Mouse (Mus musculus) left cerebral cortex, adult 8-10 months (tissue): Measurements from ENCODE around the gene Rhox4c. TPM values are rescaled to one million over a fixed set of nuclear protein-coding genes. Genes with fewer than 3 reads are reported as not detected.
"Not testable (repeated sequence)": the region's sequence is repeated elsewhere in the genome, so short reads cannot be mapped to it uniquely, and the experiment has no call there.

ENCODE experiments used
- DNase-seq, 2 experiments: peaks; one replicate each; pipeline ENCODE4 v3.0.0; 2022; ENCODE audit warnings: low spot score in 2 of 2
- total RNA-seq, 4 experiments: library from RNA; stranded (reverse); gene quantifications; 2 replicates each; pipeline ENCODE4 v1.2.4; 2022

The Rhox4c gene
- not detected for total RNA-seq

DNA sequence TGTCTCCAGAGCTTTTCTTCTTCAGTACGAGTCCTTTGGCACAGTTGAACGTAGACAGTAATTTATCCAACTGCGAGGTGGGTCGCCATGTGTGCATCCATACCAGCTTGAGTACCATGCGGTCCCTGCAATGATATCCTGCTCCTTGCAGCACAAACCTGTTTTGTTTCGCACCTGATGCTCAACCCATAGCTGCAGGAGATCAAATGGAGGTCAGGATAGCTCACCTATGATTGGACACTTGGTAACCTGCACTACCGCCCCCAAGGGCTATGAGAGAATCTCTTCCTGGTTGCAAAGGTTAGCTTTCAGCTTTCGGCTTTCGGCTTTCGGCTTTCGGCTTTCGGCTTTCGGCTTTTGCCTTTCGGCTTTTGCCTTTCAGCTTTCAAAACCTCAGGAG is at the start of gene Rhox4c:
Rhox4c (plus strand) TSS at position 301 of the 400 bp plus-strand sequence.
- not testable (repeated sequence) for DNase-seq

- DNase-seq: not testable (repeated sequence)
Observed at GRCm38 (mm10) chrX:37432194-37432593, 47.9 kb upstream of the Rhox4c start, which contains the start of gene Rhox4b. Gene Rhox4b (plus strand): TSS chrX:37432494.

- not testable (repeated sequence) for DNase-seq
Observed at GRCm38 (mm10) chrX:37453380-37453779, 26.8 kb upstream of the Rhox4c start, which contains the start of gene Rhox2c. Gene Rhox2c (plus strand): TSS chrX:37453680.

DNA sequence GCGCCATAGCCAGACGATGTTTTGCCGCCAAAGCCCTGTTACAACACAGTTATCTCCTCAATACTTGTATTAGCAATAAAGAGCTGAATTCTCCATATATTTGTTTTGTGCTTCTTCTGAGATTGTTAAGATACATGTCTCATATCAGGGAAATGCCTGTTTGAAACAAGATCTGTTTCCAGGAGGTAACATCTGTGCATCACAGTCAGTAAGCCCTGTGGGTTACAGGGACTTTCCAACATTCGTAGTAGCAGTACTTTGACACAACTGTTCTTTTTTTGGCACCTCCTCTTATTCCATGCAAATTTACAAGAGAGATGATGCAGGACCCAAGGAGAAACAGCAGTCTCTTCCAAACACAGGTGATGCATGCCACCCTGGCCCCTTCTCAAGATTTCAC is 21.9 kb upstream of the Rhox4c start, which contains the start of gene Rhox3c:
Rhox3c (plus strand) TSS at position 301 of the 400 bp plus-strand sequence.
- DNase-seq: not testable (repeated sequence)

- not testable (repeated sequence) for DNase-seq
Observed at GRCm38 (mm10) chrX:37514059-37514458, 33.9 kb downstream of the Rhox4c start, which contains the start of gene Rhox4d. Gene Rhox4d (plus strand): TSS chrX:37514359.

DNA sequence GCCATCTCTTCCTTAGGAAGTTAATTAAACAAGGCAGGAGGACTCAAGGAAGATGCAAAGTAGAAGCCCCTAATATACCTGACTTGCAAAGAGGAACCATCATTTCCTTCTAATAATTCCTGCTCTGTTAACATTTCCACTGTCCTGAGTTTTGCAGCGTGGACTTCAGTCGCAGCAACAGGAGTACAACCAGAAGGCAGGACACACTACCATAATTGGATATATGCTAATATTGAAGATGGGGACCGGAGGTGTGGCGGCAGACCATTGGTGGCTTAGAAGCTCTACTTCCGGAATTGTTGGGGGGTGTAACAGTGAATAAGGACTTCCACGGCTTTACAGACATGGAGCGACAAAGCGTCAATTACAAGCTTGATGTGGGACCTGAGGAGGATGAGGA is 50.0 kb downstream of the Rhox4c start, which contains the start of gene Rhox2e:
Rhox2e (plus strand) TSS at position 301 of the 400 bp plus-strand sequence.
- DNase-seq: not testable (repeated sequence)

Other genes with a start within 250 kb of the Rhox4c start
- gene Rhox2a, start 235.4 kb upstream of the Rhox4c start, total RNA-seq: not detected
- gene Rhox3a, start 230.4 kb upstream of the Rhox4c start, total RNA-seq: not detected
- not detected for gene Rhox4a, start 215.0 kb upstream of the Rhox4c start, total RNA-seq
- gene Rhox3a2, start 100.3 kb upstream of the Rhox4c start, total RNA-seq: not detected
- gene Rhox4a2, start 89.5 kb upstream of the Rhox4c start, total RNA-seq: not detected
- gene Rhox2b, start 68.3 kb upstream of the Rhox4c start, total RNA-seq: not detected
- not detected for gene Rhox4b, start 47.8 kb upstream of the Rhox4c start, total RNA-seq
- gene Rhox2c, start 26.7 kb upstream of the Rhox4c start, total RNA-seq: not detected
- gene Rhox3c, start 21.8 kb upstream of the Rhox4c start, total RNA-seq: not detected
- gene Rhox2d, start 13.1 kb downstream of the Rhox4c start, total RNA-seq: not detected
- gene Rhox4d, start 34.0 kb downstream of the Rhox4c start, total RNA-seq: not detected
- not detected for gene Rhox2e, start 50.1 kb downstream of the Rhox4c start, total RNA-seq
- not detected for gene Rhox3e, start 61.7 kb downstream of the Rhox4c start, total RNA-seq
- not detected for gene Rhox4e, start 77.1 kb downstream of the Rhox4c start, total RNA-seq
- not detected for gene Rhox2f, start 91.1 kb downstream of the Rhox4c start, total RNA-seq
- not detected for gene Rhox3f, start 100.7 kb downstream of the Rhox4c start, total RNA-seq
- not detected for gene Rhox4f, start 127.4 kb downstream of the Rhox4c start, total RNA-seq
- not detected for gene Rhox3g, start 148.3 kb downstream of the Rhox4c start, total RNA-seq
- not detected for gene Rhox2g, start 163.1 kb downstream of the Rhox4c start, total RNA-seq
- not detected for gene Rhox4g, start 171.0 kb downstream of the Rhox4c start, total RNA-seq
- gene Rhox3h, start 188.4 kb downstream of the Rhox4c start, total RNA-seq: not detected
- gene Rhox2h, start 192.9 kb downstream of the Rhox4c start, total RNA-seq: not detected